Mouse (Mus musculus) heart, embryonic 15.5 days (tissue): ENCODE data around the gene Axdnd1. TPM values are rescaled to one million over a fixed set of nuclear protein-coding genes. Genes with fewer than 3 reads are reported as not detected.

Experiments used
- ATAC-seq: fragments of 200-750 bp; cut with Nextera tagmentation; replicated peaks from 2 replicates; pipeline ENCODE4 v1.8.0; 2017; ENCODE audit warnings: low read depth, moderate TSS enrichment; ENCODE audit not compliant: insufficient number of reproducible peaks, insufficient read depth, low FRiP score
- H3K27ac ChIP-seq: fragments of 300-500 bp; sonication (generic); 2 replicates; pipeline ENCODE4 v1.5.1; 2015; ENCODE audit warnings: mild to moderate bottlenecking, inconsistent platforms
- H3K27me3 ChIP-seq: fragments of 300-500 bp; sonication (generic); 2 replicates; pipeline ENCODE4 v1.6.1; 2015; ENCODE audit warnings: inconsistent platforms
- H3K36me3 ChIP-seq: fragments of 300-500 bp; sonication (generic); 2 replicates; pipeline ENCODE4 v1.6.1; 2015; ENCODE audit warnings: mild to moderate bottlenecking, inconsistent platforms
- H3K4me1 ChIP-seq: fragments of 300-500 bp; sonication (generic); replicated peaks from 2 replicates; pipeline ENCODE4 v1.6.1; 2015; ENCODE audit warnings: inconsistent platforms
- H3K4me2 ChIP-seq: fragments of 300-500 bp; sonication (generic); 2 replicates; pipeline ENCODE4 v1.6.1; 2015; ENCODE audit warnings: inconsistent platforms, mild to moderate bottlenecking, moderate library complexity
- H3K4me3 ChIP-seq: fragments of 300-500 bp; sonication (generic); 2 replicates; pipeline ENCODE4 v1.5.1; 2015; ENCODE audit warnings: mild to moderate bottlenecking, inconsistent platforms
- H3K9ac ChIP-seq: fragments of 300-500 bp; sonication (generic); 2 replicates; pipeline ENCODE4 v1.6.1; 2015; ENCODE audit warnings: mild to moderate bottlenecking, inconsistent platforms
- H3K9me3 ChIP-seq: fragments of 300-500 bp; sonication (generic); replicated peaks from 2 replicates; pipeline ENCODE4 v1.6.1; 2016; ENCODE audit warnings: inconsistent platforms
- WGBS: fragments of 180-500 bp; shearing (Covaris S2); methylation state at CpG from one replicate; pipeline ENCODE4 v1.1.7; 2015; ENCODE audit warnings: mixed read lengths; 5-methylcytosine and 5-hydroxymethylcytosine counted together
- polyA plus RNA-seq: library from polyadenylated mRNA; unstranded; fragments of >200 nt; fragmentation: Nextera tagmentation; extraction: Ambion mirVana; gene quantifications from 2 replicates; pipeline ENCODE4 v1.2.1, GENCODE M21; 2015

The Axdnd1 gene
- polyA plus RNA-seq, 1 experiment from 2014 or later, result 0.24 TPM

DNA sequence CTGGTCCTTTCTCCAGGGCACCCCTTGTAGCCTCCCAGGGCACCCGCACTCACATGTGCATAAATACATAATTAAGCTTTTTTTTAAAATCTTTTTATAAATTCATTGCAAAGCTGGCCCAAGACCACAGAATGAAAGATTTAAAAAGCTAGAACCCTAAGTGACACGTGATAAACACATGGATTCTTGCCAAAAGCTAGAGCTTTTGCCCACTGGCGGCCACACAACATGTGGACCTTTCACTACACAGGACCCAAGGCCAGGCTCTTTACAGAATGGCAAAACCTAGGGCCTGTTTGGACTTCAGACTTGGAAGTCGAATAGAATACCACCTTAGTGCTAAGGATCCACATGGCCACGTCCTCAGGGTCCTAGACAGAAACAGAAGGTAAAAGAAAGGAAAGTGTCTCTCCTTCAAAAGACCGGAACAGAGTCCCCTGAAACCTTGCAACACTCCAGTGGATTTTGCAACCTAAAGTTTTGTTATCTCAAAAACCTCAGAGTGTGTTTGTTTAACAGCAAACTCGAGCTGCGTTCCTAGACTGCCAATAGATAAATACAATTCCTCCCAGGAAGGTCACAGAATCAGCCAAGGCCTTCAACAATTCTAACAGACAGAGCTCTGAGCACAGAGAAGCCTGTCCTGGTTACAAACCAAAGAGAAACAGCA lies 37.6 kb upstream of the Axdnd1 start:
- WGBS, result 54% methylated on average over 8 of the region's 8 CpGs
- Histone ChIP-seq H3K9me3 (no peaks in the 10 kb centered on the region), H3K9ac (no peak overlapping the region), H3K4me3 (no peak overlapping the region), H3K27me3 (no peaks in the 10 kb centered on the region), H3K4me1 (peaks cover 8% of the 10 kb centered on the region), H3K4me2 (no peak overlapping the region), H3K36me3 (0 out of 2 replicates have a peak, but pooled peaks cover 2% of the 10 kb centered on the region), H3K27ac (no peak overlapping the region)
- ATAC-seq, result no peak

DNA sequence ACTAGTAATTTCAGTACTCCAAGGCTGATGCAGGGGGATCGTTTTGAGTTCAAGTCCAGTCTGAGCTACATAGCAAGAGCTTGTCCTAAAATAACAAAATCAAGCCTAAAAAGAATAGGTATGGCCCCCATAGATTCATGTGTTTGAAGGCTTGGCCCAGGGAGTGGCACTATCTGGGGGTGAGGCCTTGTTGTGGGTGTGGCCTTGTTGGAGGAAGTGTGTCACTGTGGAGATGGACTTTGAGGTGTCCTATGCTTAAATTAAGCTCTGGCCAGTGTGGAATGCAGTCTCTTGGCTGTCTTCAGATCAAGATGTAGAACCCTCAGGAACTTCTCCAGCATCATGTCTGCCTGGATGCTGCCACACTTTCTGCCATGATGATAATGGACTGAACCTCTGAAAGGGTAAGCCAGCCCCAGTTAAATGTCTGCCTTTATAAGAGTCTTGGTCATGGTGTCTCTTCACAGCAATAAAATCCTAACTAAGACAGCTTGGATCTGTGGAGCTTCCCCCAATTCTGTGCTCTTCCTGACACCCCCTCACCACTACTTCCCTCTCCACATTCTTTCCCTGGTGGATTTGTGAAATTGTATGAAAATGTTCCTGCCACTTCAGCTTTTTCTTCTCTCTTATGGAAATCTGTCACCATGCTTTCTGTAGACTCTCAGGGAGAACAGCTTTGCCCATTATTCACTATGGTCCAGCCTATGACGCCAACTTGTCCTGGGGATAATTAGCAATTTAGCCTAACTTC lies 34.2 kb upstream of the Axdnd1 start:
- 0 out of 2 replicates have a peak, but pooled peaks cover 2% of the 10 kb centered on the region for H3K36me3 ChIP-seq
- WGBS, result 94% methylated on average over 2 of the region's 2 CpGs
- H3K9ac ChIP-seq, result no peak overlapping the region
- peaks cover 5% of the 10 kb centered on the region for H3K4me1 ChIP-seq
- H3K27me3 ChIP-seq, result no peaks in the 10 kb centered on the region
- H3K4me3 ChIP-seq, result no peak overlapping the region
- no peaks in the 10 kb centered on the region for H3K9me3 ChIP-seq
- H3K27ac ChIP-seq, result no peak overlapping the region
- no peak for ATAC-seq
- no peak overlapping the region for H3K4me2 ChIP-seq

DNA sequence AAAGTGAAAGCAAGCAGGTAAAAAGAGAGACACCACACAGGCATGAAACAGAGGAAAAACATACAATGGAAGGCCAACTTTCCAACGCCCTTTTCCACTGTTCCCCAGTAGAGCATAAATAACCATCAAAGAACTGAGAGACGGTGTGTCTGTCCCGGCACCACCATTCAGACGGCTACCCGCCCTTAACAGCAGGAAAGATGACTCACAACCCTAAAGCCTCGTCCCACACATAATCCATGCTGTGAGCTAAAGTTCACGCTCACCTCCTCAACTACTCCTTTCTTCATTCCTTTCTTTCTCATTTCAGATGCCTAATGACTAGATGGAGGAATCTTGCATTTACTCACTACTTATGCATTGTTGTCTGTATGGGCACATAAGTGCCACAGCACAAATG lies 33.4 kb upstream of the Axdnd1 start:
- Histone ChIP-seq H3K9me3 (no peaks in the 10 kb centered on the region), H3K27me3 (no peaks in the 10 kb centered on the region), H3K4me3 (no peak overlapping the region), H3K36me3 (0 out of 2 replicates have a peak, but pooled peaks cover 2% of the 10 kb centered on the region), H3K4me2 (no peak overlapping the region), H3K27ac (no peak overlapping the region; the same call in 1 of the 2 replicates), H3K4me1 (no peaks in the 10 kb centered on the region), H3K9ac (no peak overlapping the region)
- ATAC-seq, result no peak
- WGBS, result 53% methylated on average over 7 of the region's 7 CpGs

DNA sequence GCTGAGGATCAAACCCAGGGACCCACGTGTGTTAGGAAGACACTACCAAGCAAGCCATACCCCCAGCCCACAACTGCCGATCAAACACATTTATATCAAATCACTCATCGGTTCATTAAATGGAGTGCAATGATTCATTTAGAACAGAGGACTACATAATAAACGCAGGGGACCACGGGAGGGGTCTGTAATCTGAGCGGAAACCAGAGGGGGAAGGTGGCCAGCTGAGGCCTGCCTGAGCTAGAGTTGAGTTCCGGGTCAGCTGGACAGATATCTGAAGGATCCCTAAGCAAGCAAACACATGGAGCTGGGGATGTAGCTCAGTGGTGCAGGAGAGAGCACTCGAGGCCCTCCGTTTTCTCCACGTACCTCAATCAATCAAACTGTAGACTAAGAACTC lies 32.9 kb upstream of the Axdnd1 start:
- no peak overlapping the region; the same call in 1 of the 2 replicates for H3K27ac ChIP-seq
- no peaks in the 10 kb centered on the region for H3K4me1 ChIP-seq
- no peak overlapping the region for H3K4me3 ChIP-seq
- no peak for ATAC-seq
- no peaks in the 10 kb centered on the region for H3K9me3 ChIP-seq
- H3K27me3 ChIP-seq, result no peaks in the 10 kb centered on the region
- H3K9ac ChIP-seq, result no peak overlapping the region
- 0 out of 2 replicates have a peak, but pooled peaks cover 2% of the 10 kb centered on the region for H3K36me3 ChIP-seq
- WGBS, result 62% methylated on average over 10 of the region's 10 CpGs
- no peak overlapping the region for H3K4me2 ChIP-seq

DNA sequence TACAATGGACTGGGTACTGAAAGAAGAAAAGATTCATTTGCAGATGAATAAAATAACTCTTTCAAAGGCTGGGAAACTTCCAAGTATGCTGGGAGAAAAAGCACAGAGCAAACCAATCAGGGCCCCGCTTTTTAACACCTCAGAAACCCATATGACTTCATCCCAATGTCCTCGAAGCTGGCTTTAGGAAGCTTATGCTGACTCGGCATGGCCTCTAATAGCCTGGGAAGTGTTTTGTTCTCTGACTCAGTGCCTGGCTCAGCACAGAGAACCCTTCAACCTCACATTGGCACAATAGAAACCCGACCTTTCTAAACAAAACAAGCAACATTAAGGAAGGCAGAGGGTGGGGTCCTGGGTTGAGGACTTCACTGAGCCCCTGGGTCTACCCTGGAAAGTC lies 29.5 kb upstream of the Axdnd1 start:
- ATAC-seq, result no peak
- no peaks in the 10 kb centered on the region for H3K36me3 ChIP-seq
- H3K4me1 ChIP-seq, result no peaks in the 10 kb centered on the region
- no peaks in the 10 kb centered on the region for H3K9me3 ChIP-seq
- no peak overlapping the region for H3K4me3 ChIP-seq
- 40% methylated on average over 4 of the region's 4 CpGs for WGBS
- H3K9ac ChIP-seq, result no peak overlapping the region
- no peaks in the 10 kb centered on the region for H3K27me3 ChIP-seq
- H3K27ac ChIP-seq, result no peak overlapping the region
- H3K4me2 ChIP-seq, result no peak overlapping the region

DNA sequence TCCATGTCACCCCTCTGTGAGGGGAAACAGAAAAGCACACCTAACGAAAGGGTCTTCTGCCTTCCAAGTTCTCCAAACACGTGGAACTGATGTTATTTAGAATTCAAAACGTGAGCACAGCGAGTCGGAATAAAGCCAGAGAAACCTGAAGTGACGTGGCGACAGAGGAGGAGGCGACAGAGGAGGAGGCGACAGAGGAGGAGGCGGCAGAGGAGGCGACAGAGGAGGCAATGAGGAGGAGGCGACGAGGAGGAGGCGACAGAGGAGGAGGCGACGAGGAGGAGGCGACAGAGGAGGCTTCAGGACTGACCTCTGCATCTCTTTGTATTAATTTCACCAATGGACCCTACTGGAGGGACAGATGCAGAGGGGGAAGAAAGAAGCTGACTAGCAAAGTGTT lies 28.7 kb upstream of the Axdnd1 start:
- no peak overlapping the region for H3K4me2 ChIP-seq
- no peak overlapping the region for H3K27ac ChIP-seq
- H3K27me3 ChIP-seq, result no peaks in the 10 kb centered on the region
- H3K4me1 ChIP-seq, result no peaks in the 10 kb centered on the region
- no peaks in the 10 kb centered on the region for H3K9me3 ChIP-seq
- 61% methylated on average over 17 of the region's 17 CpGs for WGBS
- H3K4me3 ChIP-seq, result no peak overlapping the region
- H3K36me3 ChIP-seq, result no peaks in the 10 kb centered on the region
- no peak for ATAC-seq
- no peak overlapping the region for H3K9ac ChIP-seq

DNA sequence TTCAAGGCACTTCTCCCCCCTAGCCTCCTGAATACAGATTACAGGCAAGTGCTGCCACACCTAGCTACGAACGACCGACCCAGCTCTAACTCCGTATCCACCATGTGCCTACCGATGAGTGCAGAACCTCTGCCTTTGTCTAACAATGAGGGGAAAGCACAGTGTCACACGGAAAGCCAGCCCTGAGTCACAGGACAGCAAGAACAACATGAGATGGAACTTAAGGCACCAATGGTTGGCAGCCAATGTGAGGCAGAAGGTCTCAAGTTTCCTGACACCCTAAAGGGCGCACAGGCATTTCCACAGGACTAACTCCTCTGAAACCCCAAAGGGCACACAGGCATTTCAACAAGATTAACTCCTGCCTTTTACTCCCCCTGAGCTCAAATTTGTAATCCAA lies 28.1 kb upstream of the Axdnd1 start:
- Histone ChIP-seq H3K27me3 (no peaks in the 10 kb centered on the region), H3K9ac (no peak overlapping the region), H3K27ac (no peak overlapping the region), H3K4me1 (no peaks in the 10 kb centered on the region), H3K4me3 (no peak overlapping the region), H3K4me2 (no peak overlapping the region), H3K9me3 (no peaks in the 10 kb centered on the region), H3K36me3 (no peaks in the 10 kb centered on the region)
- WGBS, result 80% methylated on average over 7 of the region's 7 CpGs
- no peak for ATAC-seq

DNA sequence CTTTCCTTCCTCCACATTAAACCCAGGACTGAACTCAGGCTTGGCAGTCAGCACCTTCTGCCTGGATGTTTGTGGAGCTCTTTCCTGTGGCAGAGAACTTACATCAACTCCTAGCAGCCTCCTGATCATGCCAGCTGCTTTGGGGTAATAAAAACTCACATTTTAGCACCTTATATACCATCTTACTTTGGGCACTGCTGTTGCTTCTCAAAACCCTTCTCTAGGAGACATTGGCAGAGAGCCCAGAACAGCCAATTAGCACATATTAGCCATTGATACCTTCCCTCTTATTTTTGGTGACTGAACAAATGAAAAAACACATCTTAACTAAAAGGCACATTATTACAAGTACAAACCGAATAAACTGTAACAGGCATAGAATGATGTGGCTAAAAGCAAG lies 24.1 kb upstream of the Axdnd1 start:
- no peak overlapping the region for H3K4me3 ChIP-seq
- ATAC-seq, result no peak
- 92% methylated on average over 1 of the region's 1 CpGs for WGBS
- H3K27ac ChIP-seq, result no peak overlapping the region
- H3K36me3 ChIP-seq, result peaks cover 8% of the 10 kb centered on the region
- H3K9me3 ChIP-seq, result no peaks in the 10 kb centered on the region
- no peak overlapping the region for H3K4me2 ChIP-seq
- H3K4me1 ChIP-seq, result no peaks in the 10 kb centered on the region
- H3K27me3 ChIP-seq, result no peaks in the 10 kb centered on the region
- no peak overlapping the region for H3K9ac ChIP-seq

DNA sequence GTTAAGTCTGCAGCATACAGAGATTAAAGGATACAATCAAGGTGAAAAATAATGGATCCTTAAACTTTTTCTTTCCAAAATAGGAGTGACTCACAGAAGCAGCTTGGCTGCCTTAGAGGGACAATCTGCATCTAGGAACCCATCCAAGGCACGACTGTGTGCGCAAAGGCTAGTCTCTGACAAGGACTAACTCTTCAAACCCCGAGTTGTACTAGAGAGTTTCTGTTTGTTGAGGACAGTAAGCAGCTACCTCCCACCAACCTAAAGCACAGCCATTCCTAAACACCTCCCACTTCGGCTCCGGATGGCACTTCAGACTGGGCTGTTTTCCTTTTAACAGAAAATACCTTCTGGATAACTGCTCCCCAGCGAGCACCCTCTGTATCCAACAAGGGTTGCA lies 21.8 kb upstream of the Axdnd1 start:
- Histone ChIP-seq H3K27me3 (no peaks in the 10 kb centered on the region), H3K4me3 (no peak overlapping the region), H3K9ac (no peak overlapping the region), H3K36me3 (peaks cover 13% of the 10 kb centered on the region), H3K27ac (no peak overlapping the region), H3K4me1 (no peaks in the 10 kb centered on the region), H3K9me3 (no peaks in the 10 kb centered on the region), H3K4me2 (no peak overlapping the region)
- WGBS, result 76% methylated on average over 6 of the region's 6 CpGs
- ATAC-seq, result no peak

DNA sequence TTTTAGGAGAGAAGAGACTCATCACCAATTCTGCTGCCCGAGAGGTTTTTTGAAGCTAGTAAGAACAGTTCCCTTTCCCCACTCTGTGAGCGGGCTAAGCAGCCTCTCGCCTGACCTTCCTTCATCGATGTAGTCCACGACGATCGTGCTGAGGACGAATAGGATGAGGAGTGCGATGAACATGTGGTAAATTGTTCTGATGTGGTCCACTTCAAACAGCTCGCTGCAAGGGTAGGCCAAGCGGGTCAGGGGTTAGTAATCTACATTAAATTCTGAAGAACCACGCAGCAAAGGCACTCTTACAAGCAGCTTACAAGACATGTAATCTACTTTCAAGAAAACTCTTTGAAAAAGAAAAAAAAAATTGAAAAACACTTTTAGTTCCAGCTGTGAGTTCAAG lies 21.3 kb upstream of the Axdnd1 start:
- WGBS, result 91% methylated on average over 12 of the region's 12 CpGs
- ATAC-seq, result no peak
- Histone ChIP-seq H3K27ac (no peak overlapping the region), H3K4me1 (no peaks in the 10 kb centered on the region), H3K27me3 (no peaks in the 10 kb centered on the region), H3K4me2 (no peak overlapping the region), H3K4me3 (no peak overlapping the region), H3K9me3 (no peaks in the 10 kb centered on the region), H3K9ac (no peak overlapping the region), H3K36me3 (peaks cover 17% of the 10 kb centered on the region)

DNA sequence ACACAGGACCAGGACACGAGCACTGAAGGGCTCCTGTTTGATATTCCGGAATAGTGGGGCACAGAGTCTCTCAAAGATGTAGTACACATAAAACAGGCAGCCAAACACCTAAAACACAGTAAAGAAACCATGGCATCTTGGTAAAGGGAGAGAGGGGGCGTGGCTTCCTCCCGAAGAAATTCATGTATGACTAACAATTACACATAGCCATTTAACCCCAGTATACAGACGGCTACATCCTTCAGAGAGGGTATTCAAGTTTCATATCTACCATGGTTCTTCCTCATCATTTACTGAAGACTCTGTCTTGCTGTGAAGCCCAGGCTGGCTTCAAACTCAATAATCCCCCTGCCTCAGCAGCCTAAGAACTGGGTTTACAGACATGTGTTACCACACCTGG lies 16.8 kb upstream of the Axdnd1 start:
- H3K27ac ChIP-seq, result no peak overlapping the region
- ATAC-seq, result no peak
- no peaks in the 10 kb centered on the region for H3K4me1 ChIP-seq
- H3K4me3 ChIP-seq, result no peak overlapping the region
- no peak overlapping the region for H3K9ac ChIP-seq
- H3K9me3 ChIP-seq, result no peaks in the 10 kb centered on the region
- H3K4me2 ChIP-seq, result no peak overlapping the region
- WGBS, result 81% methylated on average over 5 of the region's 5 CpGs
- H3K27me3 ChIP-seq, result no peaks in the 10 kb centered on the region
- peaks cover 29% of the 10 kb centered on the region for H3K36me3 ChIP-seq
